Mouse (Mus musculus) R1 (cell line): ENCODE results near the gene Cggbp1.
A peak's percentile ranks its signal among the peaks of the same experiment; 100 is the strongest.

Experiments used
- DNase-seq: peaks from one replicate; pipeline ENCODE4 v3.0.0-alpha.2; 2018; ENCODE audit warnings: low read depth, low spot score

The Cggbp1 gene

GRCm38 (mm10) chr16:64851563-64852362 is at the start of gene Cggbp1, which contains the start of gene Zfp654:
Gene Cggbp1 (plus strand): TSS chr16:64851996.
Gene Zfp654 (minus strand): TSS chr16:64851652.
- DNase-seq, result peak; percentile 100

- no peak for DNase-seq
Observed at GRCm38 (mm10) chr16:64803041-64803440, 48.8 kb upstream of the Cggbp1 start.

DNA sequence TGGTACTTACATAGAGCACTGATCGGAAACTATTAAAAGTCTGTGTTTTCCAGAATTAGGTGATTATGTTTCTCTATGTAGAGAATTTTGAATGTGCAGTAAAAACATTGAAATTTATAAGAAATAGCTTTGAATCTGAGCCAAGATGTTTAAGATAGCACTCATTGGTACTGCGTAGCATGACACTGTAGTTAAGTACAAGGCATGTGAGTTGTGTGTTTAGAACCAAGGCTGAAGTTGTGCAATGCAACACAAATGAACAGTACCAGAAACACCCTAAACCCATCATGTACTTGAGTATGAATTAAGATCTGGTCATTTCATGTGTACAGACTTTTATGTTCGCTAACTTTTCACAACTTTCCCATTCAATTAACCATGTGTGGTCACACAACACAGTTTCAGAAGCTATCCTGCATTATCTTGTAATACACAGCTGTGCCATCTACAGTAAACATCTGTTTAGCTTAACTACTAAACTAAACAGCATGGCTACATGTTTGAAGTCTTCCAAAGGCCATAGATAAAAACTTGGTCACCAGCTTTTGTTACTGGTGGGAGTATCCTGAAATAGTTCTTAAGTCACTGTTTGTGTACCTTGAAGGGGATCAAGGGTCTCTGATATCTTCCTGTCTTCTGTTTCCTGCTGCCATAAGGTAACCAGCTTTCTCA is 34.6 kb upstream of the Cggbp1 start:
- DNase-seq, result no peak

- no peak for DNase-seq
Observed at GRCm38 (mm10) chr16:64823890-64824289, 27.9 kb upstream of the Cggbp1 start.

DNA sequence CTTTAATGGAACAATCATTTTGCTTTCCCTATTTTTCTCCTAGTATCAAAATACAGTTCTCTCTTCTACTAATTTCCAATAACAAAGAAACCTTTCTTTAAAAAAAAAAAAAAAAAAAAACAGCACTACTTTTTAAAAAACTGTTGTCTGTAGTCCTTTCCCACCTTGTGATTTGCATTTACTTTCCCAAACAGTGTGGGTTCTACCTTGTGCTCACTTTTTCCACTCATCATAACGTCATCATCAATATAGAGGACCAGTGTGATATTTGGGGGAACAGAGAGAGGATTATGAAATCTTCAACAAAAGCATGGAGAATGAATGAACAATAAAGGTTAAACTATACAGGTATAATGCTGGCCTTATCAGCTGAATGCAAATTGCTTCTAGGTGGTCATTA is 27.3 kb upstream of the Cggbp1 start:
- no peak for DNase-seq

DNA sequence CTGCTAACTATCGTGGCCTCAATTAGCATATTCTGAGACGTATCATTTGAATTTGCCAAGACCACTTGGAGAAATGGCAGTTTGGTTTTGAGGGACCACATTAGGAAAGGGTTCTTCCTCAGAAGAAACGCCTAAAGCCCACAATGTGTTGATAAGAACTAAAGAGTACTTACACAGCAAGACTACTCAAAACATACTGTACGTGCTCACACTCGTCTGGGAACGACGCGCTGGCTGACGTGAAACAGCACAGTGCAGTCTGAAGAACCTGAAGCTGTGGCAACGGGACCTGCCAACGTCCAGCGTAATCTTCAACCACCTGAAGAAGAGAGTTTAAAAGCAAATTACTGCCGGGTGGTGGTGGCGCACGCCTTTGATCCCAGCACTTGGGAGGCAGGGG is 21.5 kb upstream of the Cggbp1 start:
- no peak for DNase-seq

DNA sequence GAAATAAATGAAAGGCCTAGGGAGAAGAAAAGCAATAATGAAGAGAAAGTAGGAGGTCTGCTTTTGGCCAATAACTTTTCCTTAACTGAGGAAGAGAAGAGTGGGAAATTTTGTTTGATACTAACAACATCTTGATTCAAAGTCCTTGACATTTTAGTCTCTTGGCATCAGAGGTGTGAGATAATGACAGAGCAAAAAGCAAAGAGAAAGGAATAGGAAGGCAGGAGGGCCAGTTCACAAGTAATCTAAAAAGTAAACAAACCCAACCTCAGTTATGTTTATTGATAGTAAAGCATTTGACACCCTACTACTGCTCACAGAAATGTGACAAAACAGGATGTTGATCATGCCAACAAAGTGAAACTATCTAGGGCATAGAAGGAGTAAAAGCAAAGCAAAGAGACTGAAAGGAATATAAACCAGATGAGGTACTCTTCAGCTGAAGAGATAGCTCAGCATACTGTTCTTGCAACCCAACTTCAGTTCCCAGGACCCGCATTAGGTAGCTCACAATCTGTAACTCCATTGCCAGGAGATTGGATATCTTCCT is 15.7 kb upstream of the Cggbp1 start:
- no peak for DNase-seq

DNA sequence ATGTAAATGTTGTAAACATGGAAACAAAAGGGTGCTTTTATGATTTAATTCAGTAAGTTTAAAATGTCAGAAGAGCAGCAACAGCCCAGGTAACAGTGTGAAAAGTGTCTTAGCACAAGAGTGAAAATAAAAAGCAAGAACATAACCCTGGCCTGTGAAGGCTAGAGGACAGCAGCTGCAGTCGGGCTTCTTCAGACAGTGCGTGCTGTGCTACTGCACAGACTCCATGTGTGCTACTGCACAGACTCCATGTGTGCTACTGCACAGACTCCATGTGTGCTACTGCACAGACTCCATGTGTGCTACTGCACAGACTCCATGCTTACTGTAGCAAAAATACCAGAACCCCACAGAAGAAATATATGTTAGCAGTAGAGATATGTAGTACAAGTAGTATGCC is 15.1 kb upstream of the Cggbp1 start:
- no peak for DNase-seq

DNA sequence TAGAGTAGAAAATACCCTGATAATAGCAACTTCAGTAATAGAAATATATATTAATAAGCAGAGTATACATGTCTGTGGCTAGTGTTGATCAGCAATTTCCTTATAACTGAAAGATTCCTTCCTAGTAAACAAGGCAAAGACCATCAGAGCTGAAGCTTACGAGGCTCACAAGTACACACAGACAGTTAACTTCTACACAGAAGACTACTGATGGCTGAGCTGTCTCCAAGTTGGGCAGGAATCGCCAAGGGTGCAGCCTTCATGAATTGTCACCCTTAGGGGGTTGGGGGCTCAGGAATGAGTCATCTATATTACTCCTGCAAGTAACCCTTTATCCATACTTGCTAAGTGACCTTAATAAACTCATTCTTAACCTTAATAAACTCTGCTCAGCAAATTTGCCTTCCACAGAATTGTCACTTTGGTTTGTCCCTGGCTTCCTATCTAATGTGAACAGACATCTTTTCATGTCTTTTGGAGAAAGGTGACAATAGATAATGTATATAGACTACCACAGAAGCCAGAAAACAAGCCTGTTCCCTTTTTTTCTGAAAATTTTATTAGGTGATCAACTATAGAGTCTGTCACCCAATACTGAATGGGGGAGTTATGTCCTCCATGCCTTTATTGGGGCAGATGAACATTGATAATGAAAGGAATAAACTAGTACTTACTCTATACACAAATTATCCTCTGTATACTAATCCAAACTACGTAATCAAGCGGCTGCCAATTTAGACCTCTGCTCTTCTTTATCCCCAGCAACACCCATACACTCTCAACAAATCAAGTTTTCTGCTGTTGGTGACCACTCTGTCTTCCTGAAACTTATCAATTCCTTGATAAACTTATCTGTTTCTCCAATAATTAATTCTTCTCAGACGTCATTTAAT is 10.1 kb upstream of the Cggbp1 start:
- DNase-seq, result no peak

DNA sequence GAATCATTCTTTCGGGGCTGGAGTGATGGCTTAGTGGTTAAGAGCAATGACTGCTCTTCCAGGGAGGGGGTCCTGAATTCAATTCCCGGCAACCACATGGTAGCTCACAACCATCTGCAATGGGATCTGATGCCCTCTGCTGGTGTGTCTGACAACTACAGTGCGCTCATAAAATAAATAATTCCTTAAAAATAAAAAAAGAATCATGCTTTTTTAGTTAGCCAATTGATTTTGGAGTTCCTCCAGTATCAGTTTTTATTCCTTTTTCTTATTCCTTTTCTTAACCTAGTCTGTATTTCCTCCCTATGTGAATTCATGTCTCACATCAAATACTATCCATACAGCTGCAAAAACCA is 9.4 kb upstream of the Cggbp1 start:
- DNase-seq, result no peak

GRCm38 (mm10) chr16:64845947-64846346 is 5.8 kb upstream of the Cggbp1 start:
- DNase-seq, result peak; percentile 78

DNA sequence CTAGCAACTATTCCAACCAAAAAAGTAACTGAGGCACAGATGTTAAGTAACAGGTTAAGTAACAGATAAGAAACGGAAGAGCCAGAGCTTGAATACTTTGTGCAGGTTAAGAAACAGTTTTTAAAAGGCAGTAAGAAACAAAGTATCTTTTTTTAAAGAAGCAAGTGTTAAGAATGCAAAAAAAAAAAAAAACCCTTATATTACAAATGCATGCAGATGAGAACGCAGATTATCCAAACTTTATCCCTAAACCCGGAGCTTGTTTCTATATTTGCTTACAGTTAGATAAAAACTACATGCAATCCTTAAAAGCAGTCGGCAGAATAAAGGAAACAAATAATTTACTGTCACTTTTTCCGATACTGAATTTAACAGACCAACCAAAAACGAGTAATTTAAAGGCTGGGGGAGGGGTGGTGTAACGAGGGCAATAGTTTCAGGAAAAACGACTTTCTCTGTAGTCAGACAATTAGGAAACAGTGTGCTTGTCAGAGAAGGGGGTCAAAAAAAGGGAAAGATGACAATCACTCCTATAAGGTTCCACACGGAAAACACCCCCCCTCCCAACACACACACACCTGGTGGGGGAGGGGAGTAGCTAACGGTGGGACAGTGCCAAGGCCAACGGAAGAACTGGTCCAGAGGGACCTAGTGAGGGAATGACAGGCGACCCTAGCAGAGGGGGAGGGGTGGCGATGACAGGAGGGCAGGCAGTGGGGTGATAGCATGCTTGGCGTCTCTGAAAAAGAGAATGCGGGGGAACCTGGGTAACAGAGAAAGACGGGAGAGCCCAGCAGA is 1.3 kb upstream of the Cggbp1 start:
- peak; percentile 54 for DNase-seq

- DNase-seq, result no peak
Observed at GRCm38 (mm10) chr16:64851085-64851562, 672 bp upstream of the Cggbp1 start.

GRCm38 (mm10) chr16:64852441-64852871 is 660 bp downstream of the Cggbp1 start:
- DNase-seq, result no peak

DNA sequence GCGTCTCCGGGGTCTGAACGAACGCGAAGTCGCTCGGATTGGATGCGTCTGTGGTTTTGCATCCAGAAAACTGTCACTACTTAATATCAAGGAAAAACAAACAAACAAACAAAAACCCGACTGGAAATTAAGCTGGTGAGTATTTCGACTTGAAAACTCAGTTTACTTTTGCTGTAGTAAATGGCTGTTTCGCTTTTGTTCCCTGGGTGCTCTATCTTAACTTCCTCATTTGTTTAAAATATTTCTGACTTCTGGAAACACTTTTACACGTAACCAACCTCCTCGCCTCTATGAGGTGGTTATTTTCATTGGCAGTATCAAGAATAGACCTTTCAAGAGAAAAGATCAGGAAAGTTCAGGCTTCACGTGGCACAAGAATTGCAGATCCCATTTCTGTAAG is 1.1 kb downstream of the Cggbp1 start:
- no peak for DNase-seq

- no peak for DNase-seq
Observed at GRCm38 (mm10) chr16:64856946-64857345, 5.2 kb downstream of the Cggbp1 start.

DNA sequence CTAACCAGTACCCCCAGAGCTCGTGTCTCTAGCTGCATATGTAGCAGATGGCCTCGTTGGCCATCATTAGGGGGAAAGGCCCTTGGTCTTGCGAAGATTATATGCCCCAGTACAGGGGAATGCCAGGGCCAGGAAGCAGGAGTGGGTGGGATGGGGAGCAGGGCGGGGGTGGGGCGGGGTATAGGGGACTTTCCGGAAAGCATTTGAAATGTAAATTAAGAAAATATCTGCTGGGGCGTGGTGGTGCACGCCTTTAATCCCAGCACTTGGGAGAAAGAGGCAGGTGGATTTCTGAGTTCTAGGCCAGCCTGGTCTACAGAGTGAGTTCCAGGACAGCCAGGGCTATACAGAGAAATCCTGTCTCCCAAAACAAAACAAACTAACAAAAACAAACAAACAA is 14.0 kb downstream of the Cggbp1 start:
- peak; percentile 87 for DNase-seq

- DNase-seq, result peak; percentile 85
Observed at GRCm38 (mm10) chr16:64868613-64869012, 16.8 kb downstream of the Cggbp1 start.

- no peak for DNase-seq
Observed at GRCm38 (mm10) chr16:64869621-64870020, 17.8 kb downstream of the Cggbp1 start.

DNA sequence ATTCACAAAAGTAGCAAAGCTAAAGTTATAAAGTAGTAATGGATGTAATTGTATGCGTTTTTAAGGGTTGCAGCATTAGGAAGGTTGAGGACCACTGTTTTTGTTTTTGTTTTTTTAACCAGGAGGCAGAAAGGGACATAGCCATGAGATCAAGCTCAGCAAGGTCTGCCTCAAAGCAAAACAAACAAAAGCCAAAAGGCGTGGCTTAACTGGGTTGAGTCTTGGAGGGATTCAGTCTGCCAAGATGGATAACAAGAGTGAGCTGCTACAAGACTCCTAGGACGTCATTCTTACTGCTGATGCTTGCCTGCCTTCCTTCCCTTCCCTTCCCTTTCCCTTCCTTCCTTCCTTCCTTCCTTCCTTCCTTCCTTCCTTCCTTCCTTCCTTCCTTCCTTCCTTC is 20.5 kb downstream of the Cggbp1 start:
- peak; percentile 94 for DNase-seq

GRCm38 (mm10) chr16:64872841-64873240 is 21.0 kb downstream of the Cggbp1 start:
- DNase-seq, result peak; percentile 55
